Mouse (Mus musculus): ENCODE data around the gene Eloa. TPM values are rescaled to one million over a fixed set of nuclear protein-coding genes. Genes with fewer than 3 reads are reported as not detected.

Eloa gene
- total RNA-seq, 1 experiment: 21.4 TPM

DNA sequence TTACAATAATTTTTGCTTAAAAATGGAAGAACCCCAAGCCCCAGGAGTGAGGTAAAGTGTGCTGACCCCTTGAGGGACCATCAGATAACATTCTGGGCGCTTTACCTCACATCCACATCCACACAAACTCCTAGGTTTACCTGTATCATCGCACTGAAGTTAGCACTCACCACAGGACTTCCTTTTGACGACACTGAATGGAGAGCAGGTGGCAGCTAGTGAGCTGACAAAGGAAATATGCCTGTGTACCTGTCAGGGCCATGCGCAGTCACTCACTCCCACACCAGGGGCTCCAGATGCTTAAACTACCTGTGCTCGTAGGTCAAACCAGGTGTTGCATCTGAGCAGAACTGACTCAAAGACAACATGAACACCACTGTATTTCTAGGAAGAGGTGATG is 23.5 kb upstream of the Eloa start:
- DNase-seq (ENCODE audit: low read depth, low spot score): no peak
- TF ChIP-seq ZC3H11A (IDR thresholded peaks at IDR 0.05; ENCODE audit: borderline replicate concordance, low read depth, low read length): no peak
- no peak for TF ChIP-seq MAFK (IDR thresholded peaks at IDR 0.05; ENCODE audit: insufficient read depth, low read depth, low read length)
- TF ChIP-seq HCFC1 (IDR thresholded peaks at IDR 0.05; ENCODE audit: borderline replicate concordance, insufficient read depth, low read length): no peak
- no peak for TF ChIP-seq ZNF384 (IDR thresholded peaks at IDR 0.05; ENCODE audit: low read depth, low read length)
- TF ChIP-seq CHD2 (IDR thresholded peaks at IDR 0.05; ENCODE audit: low read depth, low read length): no peak
- Histone ChIP-seq H3K9me3 (ENCODE audit: control insufficient read depth, insufficient read depth, low read depth, low read length) (no peaks in the 10 kb centered on the region), H3K27ac (ENCODE audit: insufficient read depth, low read depth, low read length, poor library complexity, severe bottlenecking) (no peak overlapping the region), H3K4me3 (ENCODE audit: insufficient read depth in 1 of 2, low read depth in 1 of 2, low read length in 2 of 2, poor library complexity in 1 of 2, severe bottlenecking in 1 of 2) (no peak overlapping the region), H3K36me3 (ENCODE audit: control insufficient read depth, insufficient read depth, low read length, poor library complexity, severe bottlenecking) (peaks cover 17% of the 10 kb centered on the region), H3K9ac (ENCODE audit: insufficient read depth, low read depth, low read length, poor library complexity, severe bottlenecking) (no peak overlapping the region), H3K4me1 (ENCODE audit: control insufficient read depth in 2 of 2, insufficient read depth in 2 of 2, low read length in 2 of 2, poor library complexity in 1 of 2) (peaks cover 0 to 9% of the 10 kb centered on the region in 2 experiments; a peak in 1 of 4 replicates)
- in situ Hi-C loops (cut with MboI; ENCODE audit: low sequenced_read_pairs in 2 of 2, unreplicated experiment in 2 of 2): no loop called here

DNA sequence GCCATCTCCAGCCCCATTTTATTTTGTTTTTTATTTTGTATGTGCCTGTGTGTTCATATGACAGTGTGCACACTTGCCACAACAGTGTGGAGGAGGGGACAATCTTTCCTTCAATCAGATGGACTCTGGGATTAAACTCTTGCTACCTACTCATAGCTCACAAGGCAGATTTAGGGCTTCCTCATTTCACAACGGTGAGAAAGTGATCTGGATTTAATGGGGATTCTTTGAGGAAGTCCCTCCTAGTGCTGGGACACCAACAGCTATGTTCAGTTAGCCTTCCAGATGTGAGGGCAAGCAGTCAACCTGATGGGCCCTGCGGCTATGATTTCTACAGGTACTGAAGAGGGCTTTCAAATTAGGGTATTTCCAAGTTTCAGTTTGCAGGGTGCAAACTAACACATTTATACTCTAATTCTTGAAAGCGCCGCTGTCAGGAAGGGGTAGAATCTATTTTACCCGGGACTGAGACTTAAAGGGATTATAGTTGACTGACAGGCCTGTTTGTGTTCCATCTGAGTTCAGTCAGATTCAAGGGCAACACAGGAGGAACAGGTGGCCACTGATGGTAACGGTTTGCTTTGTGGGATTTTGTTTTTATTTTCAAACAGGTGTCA is 22.3 kb upstream of the Eloa start:
- Histone ChIP-seq H3K9ac (ENCODE audit: insufficient read depth, low read depth, low read length, poor library complexity, severe bottlenecking) (no peak overlapping the region), H3K4me3 (ENCODE audit: insufficient read depth in 1 of 2, low read depth in 1 of 2, low read length in 2 of 2, poor library complexity in 1 of 2, severe bottlenecking in 1 of 2) (no peak overlapping the region), H3K9me3 (ENCODE audit: control insufficient read depth, insufficient read depth, low read depth, low read length) (no peaks in the 10 kb centered on the region), H3K4me1 (ENCODE audit: control insufficient read depth in 2 of 2, insufficient read depth in 2 of 2, low read length in 2 of 2, poor library complexity in 1 of 2) (peaks cover 0 to 8% of the 10 kb centered on the region in 2 experiments; a peak in 1 of 4 replicates), H3K27ac (ENCODE audit: insufficient read depth, low read depth, low read length, poor library complexity, severe bottlenecking) (no peak overlapping the region), H3K36me3 (ENCODE audit: control insufficient read depth, insufficient read depth, low read length, poor library complexity, severe bottlenecking) (peaks cover 7% of the 10 kb centered on the region)
- no peak for DNase-seq (ENCODE audit: low read depth, low spot score)
- in situ Hi-C loops (cut with MboI; ENCODE audit: low sequenced_read_pairs in 2 of 2, unreplicated experiment in 2 of 2): no loop called here
- TF ChIP-seq ZNF384 (IDR thresholded peaks at IDR 0.05; ENCODE audit: low read depth, low read length): no peak
- no peak for TF ChIP-seq HCFC1 (IDR thresholded peaks at IDR 0.05; ENCODE audit: borderline replicate concordance, insufficient read depth, low read length)
- TF ChIP-seq MAFK (IDR thresholded peaks at IDR 0.05; ENCODE audit: insufficient read depth, low read depth, low read length): no peak
- no peak for TF ChIP-seq CHD2 (IDR thresholded peaks at IDR 0.05; ENCODE audit: low read depth, low read length)
- no peak for TF ChIP-seq ZC3H11A (IDR thresholded peaks at IDR 0.05; ENCODE audit: borderline replicate concordance, low read depth, low read length)

DNA sequence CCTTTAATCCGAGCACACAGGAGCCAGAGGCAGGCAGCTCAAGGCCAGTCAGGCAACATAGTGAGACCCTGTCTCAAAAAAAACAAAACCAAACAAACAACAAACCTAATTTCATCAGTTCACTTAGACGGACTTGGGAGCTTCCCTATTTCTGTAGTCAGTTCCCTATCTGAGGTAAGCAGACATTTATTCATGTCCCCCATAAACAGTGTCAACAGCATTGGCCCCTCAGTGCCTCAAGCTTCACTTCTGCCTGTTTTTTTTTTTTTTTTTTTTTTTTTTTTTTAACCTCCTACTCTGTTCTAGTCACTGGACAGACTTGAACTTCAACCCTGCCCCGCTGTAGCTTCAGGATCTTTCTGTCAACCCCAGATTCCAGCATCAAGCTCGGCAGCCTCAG is 13.5 kb upstream of the Eloa start:
- in situ Hi-C loops (cut with MboI; ENCODE audit: low sequenced_read_pairs in 2 of 2, unreplicated experiment in 2 of 2): no loop called here
- Histone ChIP-seq H3K9ac (ENCODE audit: insufficient read depth, low read depth, low read length, poor library complexity, severe bottlenecking) (no peak overlapping the region), H3K4me1 (ENCODE audit: control insufficient read depth in 2 of 2, insufficient read depth in 2 of 2, low read length in 2 of 2, poor library complexity in 1 of 2) (peaks cover 0 to 2% of the 10 kb centered on the region in 2 experiments; a peak in 1 of 4 replicates), H3K36me3 (ENCODE audit: control insufficient read depth, insufficient read depth, low read length, poor library complexity, severe bottlenecking) (no peaks in the 10 kb centered on the region), H3K9me3 (ENCODE audit: control insufficient read depth, insufficient read depth, low read depth, low read length) (no peaks in the 10 kb centered on the region), H3K27ac (ENCODE audit: insufficient read depth, low read depth, low read length, poor library complexity, severe bottlenecking) (no peak overlapping the region), H3K4me3 (ENCODE audit: insufficient read depth in 1 of 2, low read depth in 1 of 2, low read length in 2 of 2, poor library complexity in 1 of 2, severe bottlenecking in 1 of 2) (no peak overlapping the region)
- DNase-seq (ENCODE audit: low read depth, low spot score): no peak
- TF ChIP-seq ZNF384 (IDR thresholded peaks at IDR 0.05; ENCODE audit: low read depth, low read length) (no peak), CHD2 (IDR thresholded peaks at IDR 0.05; ENCODE audit: low read depth, low read length) (no peak), HCFC1 (IDR thresholded peaks at IDR 0.05; ENCODE audit: borderline replicate concordance, insufficient read depth, low read length) (no peak), MAFK (IDR thresholded peaks at IDR 0.05; ENCODE audit: insufficient read depth, low read depth, low read length) (no peak), ZC3H11A (IDR thresholded peaks at IDR 0.05; ENCODE audit: borderline replicate concordance, low read depth, low read length) (no peak)

DNA sequence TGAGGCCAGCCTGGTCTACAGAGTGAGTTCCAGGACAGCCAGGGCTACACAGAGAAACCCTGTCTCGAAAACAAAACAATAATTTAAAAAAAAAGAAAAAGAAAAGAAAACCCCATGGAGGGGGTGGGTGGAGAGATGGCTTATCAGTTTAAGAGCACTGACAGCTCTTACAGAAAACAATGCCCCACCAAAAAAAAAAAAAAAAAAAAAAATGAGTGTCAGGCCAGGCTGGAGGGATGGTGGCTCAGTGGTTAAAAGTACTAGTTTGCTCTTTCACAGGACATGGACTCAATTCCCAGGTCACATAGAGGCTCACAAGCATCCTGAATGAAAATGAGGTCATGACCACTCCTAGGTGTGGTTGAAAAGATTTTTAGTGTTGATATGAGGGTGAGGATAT is 11.7 kb upstream of the Eloa start:
- in situ Hi-C loops (cut with MboI; ENCODE audit: low sequenced_read_pairs in 2 of 2, unreplicated experiment in 2 of 2): no loop called here
- Histone ChIP-seq H3K27ac (ENCODE audit: insufficient read depth, low read depth, low read length, poor library complexity, severe bottlenecking) (no peak overlapping the region), H3K9me3 (ENCODE audit: control insufficient read depth, insufficient read depth, low read depth, low read length) (no peaks in the 10 kb centered on the region), H3K9ac (ENCODE audit: insufficient read depth, low read depth, low read length, poor library complexity, severe bottlenecking) (no peak overlapping the region), H3K4me3 (ENCODE audit: insufficient read depth in 1 of 2, low read depth in 1 of 2, low read length in 2 of 2, poor library complexity in 1 of 2, severe bottlenecking in 1 of 2) (no peak overlapping the region), H3K4me1 (ENCODE audit: control insufficient read depth in 2 of 2, insufficient read depth in 2 of 2, low read length in 2 of 2, poor library complexity in 1 of 2) (peaks cover 0 to 2% of the 10 kb centered on the region in 2 experiments; a peak in 1 of 4 replicates), H3K36me3 (ENCODE audit: control insufficient read depth, insufficient read depth, low read length, poor library complexity, severe bottlenecking) (no peaks in the 10 kb centered on the region)
- no peak for DNase-seq (ENCODE audit: low read depth, low spot score)
- TF ChIP-seq HCFC1 (IDR thresholded peaks at IDR 0.05; ENCODE audit: borderline replicate concordance, insufficient read depth, low read length) (no peak), ZNF384 (IDR thresholded peaks at IDR 0.05; ENCODE audit: low read depth, low read length) (no peak), MAFK (IDR thresholded peaks at IDR 0.05; ENCODE audit: insufficient read depth, low read depth, low read length) (no peak), CHD2 (IDR thresholded peaks at IDR 0.05; ENCODE audit: low read depth, low read length) (no peak), ZC3H11A (IDR thresholded peaks at IDR 0.05; ENCODE audit: borderline replicate concordance, low read depth, low read length) (no peak)

All from ES-E14 (cell line).